Mouse (Mus musculus): Measurements from ENCODE around the gene Map3k12. TPM values are rescaled to one million over a fixed set of nuclear protein-coding genes. Genes with fewer than 3 reads are reported as not detected.
A peak's percentile ranks its signal among the peaks of the same experiment; 100 is the strongest.

The Map3k12 gene
- polyA plus RNA-seq, 2 experiments = 1.1 to 1.3 TPM

DNA sequence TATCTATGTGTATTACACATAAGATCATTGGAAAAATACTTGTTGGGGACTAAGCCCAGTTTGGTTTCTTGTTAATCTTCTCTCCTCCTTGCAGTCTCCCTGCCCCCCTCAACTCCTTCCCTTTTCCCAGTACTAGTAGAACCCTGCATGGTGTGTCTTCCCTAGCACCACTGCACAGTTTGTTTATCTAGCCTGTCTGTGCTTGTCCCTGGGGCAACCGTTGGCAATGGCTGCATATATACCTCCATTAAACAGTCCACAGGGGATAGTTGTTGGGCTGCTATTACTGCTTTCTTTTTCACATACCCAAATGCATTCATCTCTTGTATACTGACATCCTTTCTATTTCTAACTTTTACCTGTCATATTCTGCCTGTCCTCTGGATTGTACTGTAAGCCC is 29.2 kb downstream of the Map3k12 start:
- TF ChIP-seq EP300 (IDR thresholded peaks at IDR 0.05; ENCODE audit: low read depth) = no peak
- no peak for TF ChIP-seq CTCF (IDR thresholded peaks at IDR 0.05; ENCODE audit: low read depth)
- Histone ChIP-seq H3K27ac (no peak overlapping the region), H3K9me3 (ENCODE audit: control insufficient read depth, low read length) (no peaks in the 10 kb centered on the region), H3K36me3 (replicated peaks; ENCODE audit: control insufficient read depth, insufficient read depth, low read depth) (peaks cover 84% of the 10 kb centered on the region), H3K4me2 (ENCODE audit: low read depth) (no peak overlapping the region), H3K4me1 (replicated peaks; ENCODE audit: control insufficient read depth in 2 of 2, insufficient read depth in 2 of 2, low read length in 1 of 2) (no peaks in the 10 kb centered on the region), H3K9ac (replicated peaks) (no peak overlapping the region), H3K27me3 (ENCODE audit: control insufficient read depth, insufficient read depth, low read length) (no peaks in the 10 kb centered on the region), H3K4me3 (ENCODE audit: insufficient read depth in 1 of 2, low read depth in 2 of 2, low read length in 2 of 2) (no peak overlapping the region)
- WGBS (ENCODE audit: insufficient replicate concordance) = 61% methylated on average over 1 of the region's 1 CpGs
- DNase-seq (ENCODE audit: low read depth in 3 of 3, low spot score in 3 of 3) = no peak
- no peak for ATAC-seq (ENCODE audit: insufficient read depth)

DNA sequence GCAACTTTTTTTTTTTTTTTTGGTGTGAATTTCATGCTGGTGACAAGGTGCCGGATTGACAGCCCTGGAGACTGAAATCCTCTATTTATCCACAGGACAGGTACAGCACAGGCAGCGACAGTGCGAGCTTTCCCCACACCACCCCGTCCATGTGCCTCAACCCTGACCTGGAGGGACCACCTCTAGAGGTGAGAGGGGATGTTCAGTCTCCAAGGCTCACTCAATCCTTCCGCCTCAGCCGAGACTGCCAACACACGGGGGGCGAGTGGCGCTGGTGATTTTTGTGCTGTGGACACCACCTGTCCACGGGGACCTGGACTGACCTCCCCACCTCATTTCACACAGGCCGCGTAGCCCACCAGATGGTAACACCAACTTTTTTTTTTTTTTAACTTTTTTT is 31.0 kb downstream of the Map3k12 start:
- TF ChIP-seq CTCF (IDR thresholded peaks at IDR 0.05; ENCODE audit: low read depth) (no peak), EP300 (IDR thresholded peaks at IDR 0.05; ENCODE audit: low read depth) (no peak)
- ATAC-seq (ENCODE audit: insufficient read depth) (0 out of 2 replicates have a peak, but pooled peaks have one; percentile 23), DNase-seq (ENCODE audit: low read depth in 3 of 3, low spot score in 3 of 3) (no peak)
- Histone ChIP-seq H3K9me3 (ENCODE audit: control insufficient read depth, low read length) (no peaks in the 10 kb centered on the region), H3K4me3 (ENCODE audit: insufficient read depth in 1 of 2, low read depth in 2 of 2, low read length in 2 of 2) (no peak overlapping the region), H3K27me3 (ENCODE audit: control insufficient read depth, insufficient read depth, low read length) (no peaks in the 10 kb centered on the region), H3K4me2 (ENCODE audit: low read depth) (no peak overlapping the region), H3K27ac (no peak overlapping the region), H3K9ac (replicated peaks) (no peak overlapping the region), H3K36me3 (replicated peaks; ENCODE audit: control insufficient read depth, insufficient read depth, low read depth) (peaks cover 89% of the 10 kb centered on the region), H3K4me1 (replicated peaks; ENCODE audit: control insufficient read depth in 2 of 2, insufficient read depth in 2 of 2, low read length in 1 of 2) (no peaks in the 10 kb centered on the region)
- 91% methylated on average over 12 of the region's 12 CpGs for WGBS (ENCODE audit: insufficient replicate concordance)

- Histone ChIP-seq H3K9me3 (ENCODE audit: control insufficient read depth, low read length) (no peaks in the 10 kb centered on the region), H3K4me3 (ENCODE audit: insufficient read depth in 1 of 2, low read depth in 2 of 2, low read length in 2 of 2) (no peak overlapping the region), H3K4me1 (replicated peaks; ENCODE audit: control insufficient read depth in 2 of 2, insufficient read depth in 2 of 2, low read length in 1 of 2) (no peaks in the 10 kb centered on the region), H3K27me3 (ENCODE audit: control insufficient read depth, insufficient read depth, low read length) (no peaks in the 10 kb centered on the region), H3K4me2 (ENCODE audit: low read depth) (no peak overlapping the region), H3K9ac (replicated peaks) (no peak overlapping the region), H3K36me3 (replicated peaks; ENCODE audit: control insufficient read depth, insufficient read depth, low read depth) (peaks cover 82% of the 10 kb centered on the region), H3K27ac (no peak overlapping the region)
- DNase-seq (ENCODE audit: low read depth in 3 of 3, low spot score in 3 of 3) = no peak
- WGBS (ENCODE audit: insufficient replicate concordance) = 87% methylated on average over 3 of the region's 3 CpGs
- ATAC-seq (ENCODE audit: insufficient read depth) = no peak
- TF ChIP-seq EP300 (IDR thresholded peaks at IDR 0.05; ENCODE audit: low read depth) (no peak), CTCF (IDR thresholded peaks at IDR 0.05; ENCODE audit: low read depth) (no peak)
Measured at GRCm38 (mm10) chr15:102483136-102483535, 33.7 kb downstream of the Map3k12 start.

DNA sequence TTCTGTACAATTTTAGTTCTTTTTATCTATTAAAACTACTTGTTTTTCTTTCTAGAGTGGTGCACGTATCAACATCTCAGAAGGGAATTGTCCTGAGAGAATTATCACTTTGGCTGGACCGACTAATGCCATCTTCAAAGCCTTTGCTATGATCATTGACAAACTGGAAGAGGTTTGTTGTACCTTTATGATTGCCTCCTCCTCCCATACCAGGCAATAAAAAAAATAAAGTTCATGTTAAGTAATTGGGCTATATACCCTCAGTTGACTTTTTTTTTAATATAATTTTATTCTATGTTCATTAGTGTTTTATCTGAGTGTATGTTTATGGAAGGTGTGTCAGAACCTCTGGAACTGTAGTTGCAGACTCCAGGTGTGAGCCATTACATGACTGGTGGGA is 42.3 kb downstream of the Map3k12 start:
- peaks cover 6 to 7% of the 10 kb centered on the region in 2 experiments; a peak in 3 of 4 replicates for H3K4me1 ChIP-seq (replicated peaks; ENCODE audit: control insufficient read depth in 2 of 2, insufficient read depth in 2 of 2, low read length in 1 of 2)
- H3K4me2 ChIP-seq (ENCODE audit: low read depth) = no peak overlapping the region
- peaks cover 62% of the 10 kb centered on the region for H3K36me3 ChIP-seq (replicated peaks; ENCODE audit: control insufficient read depth, insufficient read depth, low read depth)
- ATAC-seq (ENCODE audit: insufficient read depth) (no peak), DNase-seq (ENCODE audit: low read depth in 3 of 3, low spot score in 3 of 3) (no peak)
- TF ChIP-seq EP300 (IDR thresholded peaks at IDR 0.05; ENCODE audit: low read depth) (no peak), CTCF (IDR thresholded peaks at IDR 0.05; ENCODE audit: low read depth) (no peak)
- 86% methylated on average over 2 of the region's 2 CpGs for WGBS (ENCODE audit: insufficient replicate concordance)
- no peak overlapping the region for H3K9ac ChIP-seq (replicated peaks)
- no peaks in the 10 kb centered on the region for H3K9me3 ChIP-seq (ENCODE audit: control insufficient read depth, low read length)
- no peak overlapping the region for H3K4me3 ChIP-seq (ENCODE audit: insufficient read depth in 1 of 2, low read depth in 2 of 2, low read length in 2 of 2)
- H3K27ac ChIP-seq = no peak overlapping the region
- H3K27me3 ChIP-seq (ENCODE audit: control insufficient read depth, insufficient read depth, low read length) = no peaks in the 10 kb centered on the region

DNA sequence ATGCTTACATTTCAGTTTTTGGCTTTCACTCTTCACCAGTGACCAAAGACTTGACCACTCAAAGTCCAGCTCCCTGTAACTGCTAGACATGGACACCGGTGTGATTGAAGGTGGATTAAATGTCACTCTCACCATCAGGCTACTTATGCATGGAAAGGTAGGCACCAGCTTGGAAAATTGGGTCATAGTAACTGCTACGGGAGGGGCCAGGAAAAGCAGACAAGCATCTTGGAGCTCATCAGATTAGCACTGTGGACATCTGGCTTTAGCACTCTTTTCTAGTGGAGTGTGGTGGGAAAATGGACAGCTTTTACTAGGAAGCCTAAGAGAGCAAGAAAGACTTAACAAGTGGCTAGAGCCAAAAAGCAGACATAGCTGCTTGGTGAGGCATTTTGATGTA is 43.6 kb downstream of the Map3k12 start:
- H3K27me3 ChIP-seq (ENCODE audit: control insufficient read depth, insufficient read depth, low read length) = no peaks in the 10 kb centered on the region
- peaks cover 50% of the 10 kb centered on the region for H3K36me3 ChIP-seq (replicated peaks; ENCODE audit: control insufficient read depth, insufficient read depth, low read depth)
- 77% methylated on average over 2 of the region's 2 CpGs for WGBS (ENCODE audit: insufficient replicate concordance)
- H3K4me1 ChIP-seq (replicated peaks; ENCODE audit: control insufficient read depth in 2 of 2, insufficient read depth in 2 of 2, low read length in 1 of 2) = peaks cover 6 to 7% of the 10 kb centered on the region in 2 experiments; a peak in 3 of 4 replicates
- ATAC-seq (ENCODE audit: insufficient read depth) (no peak), DNase-seq (ENCODE audit: low read depth in 3 of 3, low spot score in 3 of 3) (no peak)
- H3K9ac ChIP-seq (replicated peaks) = no peak overlapping the region
- H3K4me2 ChIP-seq (ENCODE audit: low read depth) = no peak overlapping the region
- no peaks in the 10 kb centered on the region for H3K9me3 ChIP-seq (ENCODE audit: control insufficient read depth, low read length)
- H3K27ac ChIP-seq = no peak overlapping the region
- no peak overlapping the region for H3K4me3 ChIP-seq (ENCODE audit: insufficient read depth in 1 of 2, low read depth in 2 of 2, low read length in 2 of 2)
- no peak for TF ChIP-seq CTCF (IDR thresholded peaks at IDR 0.05; ENCODE audit: low read depth)
- TF ChIP-seq EP300 (IDR thresholded peaks at IDR 0.05; ENCODE audit: low read depth) = no peak

Measured in liver, embryonic 14.5 days (tissue).